Mouse (Mus musculus): ENCODE measurements around the gene Zcchc13. TPM values are rescaled to one million over a fixed set of nuclear protein-coding genes. Genes with fewer than 3 reads are reported as not detected.
"Not testable (repeated sequence)": the region's sequence is repeated elsewhere in the genome, so short reads cannot be mapped to it uniquely, and the experiment has no call there.

The Zcchc13 gene
- polyA plus RNA-seq, 1 experiment from 2014 or later: not detected

- not testable (repeated sequence) for H3K27me3 ChIP-seq (ENCODE audit: control insufficient read depth, insufficient read depth, low read length); ATAC-seq (ENCODE audit: insufficient number of reproducible peaks, insufficient read depth, low FRiP score, low read depth); H3K4me1 ChIP-seq (ENCODE audit: control insufficient read depth, insufficient read depth, low read length); H3K36me3 ChIP-seq (ENCODE audit: control insufficient read depth, insufficient read depth, low read length); H3K4me3 ChIP-seq (ENCODE audit: low read depth, low read length); H3K9me3 ChIP-seq (ENCODE audit: control insufficient read depth, low read depth, low read length); H3K27ac ChIP-seq (ENCODE audit: low read length); H3K9ac ChIP-seq (replicated peaks; ENCODE audit: low read depth, low read length); H3K4me2 ChIP-seq (replicated peaks; ENCODE audit: low read depth, low read length)
- WGBS: 81% methylated on average over 10 of the region's 10 CpGs
These were observed 34.1 kb downstream of the Zcchc13 start for GRCm38 (mm10) chrX:103664445-103664844.

DNA sequence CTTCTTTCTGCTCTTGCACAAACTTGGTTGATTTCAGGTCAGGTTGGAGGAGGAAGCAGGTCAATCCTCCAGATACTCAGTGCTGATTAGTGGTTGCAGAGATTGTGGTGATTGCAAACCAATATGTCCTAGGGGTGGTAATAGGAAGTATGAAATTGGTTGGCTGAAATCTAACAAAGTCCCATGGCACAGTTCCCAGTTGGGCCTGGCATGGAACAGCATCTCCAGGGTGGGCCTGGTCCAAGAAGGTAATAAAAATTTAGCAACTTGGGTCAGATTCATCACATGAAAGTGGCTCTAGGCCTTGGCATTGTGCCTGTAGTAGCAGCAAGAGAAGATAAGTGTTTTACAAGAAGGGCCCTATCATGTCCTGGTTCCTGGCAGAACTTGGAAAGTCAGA lies 39.9 kb downstream of the Zcchc13 start:
- ATAC-seq (ENCODE audit: insufficient number of reproducible peaks, insufficient read depth, low FRiP score, low read depth): no peak
- Histone ChIP-seq H3K4me1 (ENCODE audit: control insufficient read depth, insufficient read depth, low read length) (no peaks in the 10 kb centered on the region), H3K9me3 (ENCODE audit: control insufficient read depth, low read depth, low read length) (no peaks in the 10 kb centered on the region), H3K4me2 (replicated peaks; ENCODE audit: low read depth, low read length) (no peak overlapping the region), H3K9ac (replicated peaks; ENCODE audit: low read depth, low read length) (no peak overlapping the region), H3K36me3 (ENCODE audit: control insufficient read depth, insufficient read depth, low read length) (no peaks in the 10 kb centered on the region), H3K27me3 (ENCODE audit: control insufficient read depth, insufficient read depth, low read length) (no peaks in the 10 kb centered on the region), H3K27ac (ENCODE audit: low read length) (no peak overlapping the region), H3K4me3 (ENCODE audit: low read depth, low read length) (no peak overlapping the region)

DNA sequence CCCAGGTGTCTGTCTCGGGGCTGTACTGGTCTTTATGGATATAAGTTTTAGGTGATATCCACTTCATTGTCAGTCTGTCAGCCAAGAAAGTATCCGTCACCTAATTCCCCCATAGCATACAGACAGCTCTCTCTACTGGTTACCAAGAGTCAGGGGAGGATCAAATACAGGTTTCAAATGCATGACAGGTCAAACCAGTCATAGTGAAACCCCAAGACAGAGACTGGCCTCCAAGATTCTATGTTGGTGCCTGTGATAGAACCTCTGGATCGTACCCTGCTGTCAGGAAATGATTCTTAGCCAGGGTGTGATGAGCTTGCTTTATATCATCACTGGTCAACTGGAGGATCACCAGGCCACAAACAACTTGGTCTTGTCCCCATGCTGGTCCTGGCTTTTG lies 43.4 kb downstream of the Zcchc13 start:
- no peaks in the 10 kb centered on the region for H3K36me3 ChIP-seq (ENCODE audit: control insufficient read depth, insufficient read depth, low read length)
- no peak overlapping the region for H3K27ac ChIP-seq (ENCODE audit: low read length)
- no peak overlapping the region for H3K9ac ChIP-seq (replicated peaks; ENCODE audit: low read depth, low read length)
- no peak overlapping the region for H3K4me2 ChIP-seq (replicated peaks; ENCODE audit: low read depth, low read length)
- no peak for ATAC-seq (ENCODE audit: insufficient number of reproducible peaks, insufficient read depth, low FRiP score, low read depth)
- WGBS: 77% methylated on average over 3 of the region's 3 CpGs
- H3K4me3 ChIP-seq (ENCODE audit: low read depth, low read length): no peak overlapping the region
- no peaks in the 10 kb centered on the region for H3K4me1 ChIP-seq (ENCODE audit: control insufficient read depth, insufficient read depth, low read length)
- H3K27me3 ChIP-seq (ENCODE audit: control insufficient read depth, insufficient read depth, low read length): no peaks in the 10 kb centered on the region
- H3K9me3 ChIP-seq (ENCODE audit: control insufficient read depth, low read depth, low read length): no peaks in the 10 kb centered on the region

DNA sequence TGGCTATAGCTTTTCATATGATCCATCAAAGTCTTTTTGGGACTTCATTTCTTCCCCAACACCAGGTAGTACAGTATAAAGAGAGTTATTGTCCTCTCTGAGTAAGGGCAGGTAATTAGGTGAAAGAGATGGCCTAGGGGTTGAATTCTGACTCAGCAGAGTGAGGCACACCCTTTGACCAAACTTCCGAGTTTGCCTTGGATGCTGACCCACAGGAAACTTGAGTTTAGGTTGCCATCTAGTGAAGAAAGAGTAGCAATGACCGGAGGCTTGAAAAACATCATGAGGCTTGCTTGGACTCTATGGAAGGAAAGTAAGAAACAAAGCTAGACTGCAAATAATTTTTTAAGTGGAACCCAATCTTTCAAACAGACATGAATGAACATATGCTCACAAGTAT lies 44.3 kb downstream of the Zcchc13 start:
- H3K27ac ChIP-seq (ENCODE audit: low read length): no peak overlapping the region
- no peak overlapping the region for H3K9ac ChIP-seq (replicated peaks; ENCODE audit: low read depth, low read length)
- H3K27me3 ChIP-seq (ENCODE audit: control insufficient read depth, insufficient read depth, low read length): no peaks in the 10 kb centered on the region
- H3K4me3 ChIP-seq (ENCODE audit: low read depth, low read length): no peak overlapping the region
- ATAC-seq (ENCODE audit: insufficient number of reproducible peaks, insufficient read depth, low FRiP score, low read depth): no peak
- H3K36me3 ChIP-seq (ENCODE audit: control insufficient read depth, insufficient read depth, low read length): no peaks in the 10 kb centered on the region
- H3K4me2 ChIP-seq (replicated peaks; ENCODE audit: low read depth, low read length): no peak overlapping the region
- 28% methylated on average over 2 of the region's 2 CpGs for WGBS
- H3K4me1 ChIP-seq (ENCODE audit: control insufficient read depth, insufficient read depth, low read length): no peaks in the 10 kb centered on the region
- no peaks in the 10 kb centered on the region for H3K9me3 ChIP-seq (ENCODE audit: control insufficient read depth, low read depth, low read length)

Other genes with a start within 250 kb of the Zcchc13 start
- gene Tsx, start 216.1 kb upstream of the Zcchc13 start, polyA plus RNA-seq (2014; fragmentation: Nextera tagmentation; extraction: Ambion mirVana): 0.32 and 0.87 TPM in 2 replicates
- gene Gm26992, start 208.6 kb upstream of the Zcchc13 start, polyA plus RNA-seq (2014; fragmentation: Nextera tagmentation; extraction: Ambion mirVana): 0.76 TPM in 1 of 2 replicates, not detected in the other
- 10.0 and 10.2 TPM in 2 replicates for gene Slc16a2, start 191.4 kb downstream of the Zcchc13 start, polyA plus RNA-seq (2014; fragmentation: Nextera tagmentation; extraction: Ambion mirVana)

All from stomach, embryonic 14.5 days (tissue).